Mouse (Mus musculus) stomach, postnatal 0 days (tissue): ENCODE data around the gene Eif4enif1.

Source experiments
- CTCF ChIP-seq: IDR thresholded peaks from 2 replicates; pipeline ENCODE4 v1.5.1; 2016; ENCODE audit warnings: antibody characterized with exemption, low read depth, mild to moderate bottlenecking, moderate library complexity
- EP300 ChIP-seq: optimal IDR thresholded peaks from 2 replicates; pipeline ENCODE3; 2016; ENCODE audit warnings: antibody characterized with exemption

DNA sequence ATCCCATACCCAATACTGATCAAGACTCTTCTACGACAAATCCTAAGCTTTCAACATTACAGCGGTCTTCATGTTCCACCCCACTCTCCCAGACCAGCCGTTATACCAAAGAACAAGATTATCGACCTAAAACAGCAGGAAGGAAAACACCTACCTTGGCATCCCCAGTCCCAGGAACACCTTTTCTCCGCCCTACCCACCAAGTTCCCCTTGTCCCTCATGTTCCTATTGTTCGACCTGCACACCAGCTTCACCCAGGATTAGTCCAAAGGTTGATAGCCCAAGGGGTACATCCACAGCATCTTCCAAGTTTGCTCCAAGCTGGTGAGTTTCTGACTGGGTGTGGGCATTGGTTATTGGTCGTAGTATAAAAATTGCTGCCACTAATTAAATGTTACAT is 40.2 kb downstream of the Eif4enif1 start:
- TF ChIP-seq CTCF: no peak
- no peak for TF ChIP-seq EP300
